Mouse (Mus musculus): ENCODE data around the gene Tmem56. TPM values are rescaled to one million over a fixed set of nuclear protein-coding genes. Genes with fewer than 3 reads are reported as not detected.

Gene Tmem56
- total and polyA plus RNA-seq, 2 experiments from 2014 or later, result 3.9 to 15.5 TPM

DNA sequence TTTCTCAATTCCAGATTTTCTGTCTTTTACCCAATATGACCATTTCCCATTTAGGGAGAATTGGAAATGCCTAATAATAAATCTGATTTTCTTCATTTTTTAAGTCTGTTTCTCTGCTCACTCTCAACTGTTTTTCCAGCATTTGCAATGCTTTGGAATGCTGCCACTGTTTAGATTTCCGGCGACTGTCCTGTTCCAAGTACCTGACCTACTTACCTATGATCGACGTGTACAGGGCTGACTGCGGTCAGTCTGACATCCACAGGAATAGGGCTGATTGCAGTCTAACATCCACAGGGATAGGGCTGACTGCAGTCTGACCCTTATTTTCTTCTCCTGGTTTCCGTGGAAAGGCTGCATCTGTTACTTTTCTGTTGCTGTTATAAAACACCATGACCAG, 2.3 kb upstream of the Tmem56 start:
- TF ChIP-seq CTCF (IDR thresholded peaks at IDR 0.05; ENCODE audit: low read depth), result no peak
- no peak for ATAC-seq
- no peak overlapping the region for H3K9ac ChIP-seq
- H3K4me2 ChIP-seq (ENCODE audit: low read depth), result no peak overlapping the region
- no peaks in the 10 kb centered on the region for H3K9me3 ChIP-seq (ENCODE audit: low read length)
- H3K36me3 ChIP-seq (ENCODE audit: insufficient read depth), result no peaks in the 10 kb centered on the region
- no peak overlapping the region for H3K4me3 ChIP-seq (ENCODE audit: low read depth, low read length)
- WGBS, result 94% methylated on average over 6 of the region's 6 CpGs
- no peak for DNase-seq
- no peaks in the 10 kb centered on the region for H3K4me1 ChIP-seq (ENCODE audit: insufficient read depth)
- no peak overlapping the region for H3K27ac ChIP-seq (ENCODE audit: low read depth, low read length)
- H3K27me3 ChIP-seq (ENCODE audit: insufficient read depth, low read length), result no peaks in the 10 kb centered on the region

DNA sequence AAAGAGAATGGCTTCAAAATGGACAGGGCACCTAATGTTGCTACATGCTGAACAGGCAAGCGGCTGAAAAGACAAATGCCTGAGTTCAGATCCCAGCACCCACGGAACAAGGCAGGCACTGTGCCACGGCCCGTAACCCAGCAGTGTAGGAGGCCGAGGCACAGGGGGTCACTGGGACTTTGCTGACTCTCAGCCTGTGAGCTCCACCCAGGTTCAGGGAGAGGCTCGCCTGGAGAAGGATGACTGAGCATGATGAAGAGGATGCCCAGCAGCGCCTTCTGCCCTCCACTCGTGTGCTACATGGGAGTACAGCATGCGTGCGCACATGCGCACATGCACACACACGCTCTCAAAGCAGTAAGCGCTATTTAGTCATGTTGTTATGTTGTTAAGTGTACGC, 3.2 kb downstream of the Tmem56 start:
- H3K9me3 ChIP-seq (ENCODE audit: low read length), result no peaks in the 10 kb centered on the region
- no peak overlapping the region for H3K27ac ChIP-seq (ENCODE audit: low read depth, low read length)
- ATAC-seq, result no peak
- no peak for TF ChIP-seq CTCF (IDR thresholded peaks at IDR 0.05; ENCODE audit: low read depth)
- H3K27me3 ChIP-seq (ENCODE audit: insufficient read depth, low read length), result no peaks in the 10 kb centered on the region
- DNase-seq, result no peak
- H3K9ac ChIP-seq, result no peak overlapping the region
- no peaks in the 10 kb centered on the region for H3K4me1 ChIP-seq (ENCODE audit: insufficient read depth)
- H3K4me2 ChIP-seq (ENCODE audit: low read depth), result no peak overlapping the region
- WGBS, result 88% methylated on average over 14 of the region's 14 CpGs
- no peaks in the 10 kb centered on the region for H3K36me3 ChIP-seq (ENCODE audit: insufficient read depth)
- H3K4me3 ChIP-seq (ENCODE audit: low read depth, low read length), result no peak overlapping the region

DNA sequence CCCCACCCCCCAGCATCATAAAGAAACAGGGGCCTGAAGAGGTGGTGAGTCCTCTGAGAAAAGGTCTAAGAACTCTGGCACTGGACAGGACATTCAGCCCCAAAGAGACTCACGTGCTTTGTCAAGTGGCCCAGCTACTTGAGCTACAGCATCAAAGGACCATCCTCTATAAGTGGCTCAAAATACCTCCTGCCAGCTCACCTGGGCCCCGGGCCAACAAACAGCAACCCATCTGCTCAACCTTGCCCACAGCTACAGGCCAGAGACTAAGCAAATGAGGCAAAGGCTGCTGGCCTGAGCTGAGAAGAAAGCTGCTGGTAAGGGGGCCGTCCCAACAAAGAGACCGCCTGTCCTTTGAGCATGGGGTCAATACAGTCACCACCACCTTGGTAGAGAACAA, 5.3 kb downstream of the Tmem56 start:
- DNase-seq (no peak), ATAC-seq (no peak)
- no peak overlapping the region for H3K4me3 ChIP-seq (ENCODE audit: low read depth, low read length)

DNA sequence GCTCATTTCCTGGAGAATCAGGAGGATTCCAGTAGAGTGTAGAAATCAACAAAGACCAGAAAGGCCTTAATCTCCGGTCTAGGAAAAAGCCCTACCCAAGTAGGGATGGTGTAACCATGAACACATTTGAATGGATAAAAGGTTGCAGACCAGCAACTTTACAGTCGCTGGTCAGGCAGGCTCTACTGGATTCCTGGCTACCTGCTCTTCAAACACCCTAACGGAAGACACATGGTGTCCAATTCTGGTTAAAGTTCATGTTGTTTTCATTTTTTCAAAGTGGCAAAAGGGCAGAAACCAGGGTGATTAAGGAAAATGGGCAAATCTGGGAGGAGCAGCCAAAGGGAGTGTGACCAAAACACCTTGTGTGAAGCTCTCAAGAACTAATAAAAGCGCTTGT, 5.9 kb downstream of the Tmem56 start:
- DNase-seq, result no peak
- Histone ChIP-seq H3K4me1 (ENCODE audit: insufficient read depth) (no peaks in the 10 kb centered on the region), H3K9ac (no peak overlapping the region), H3K4me3 (ENCODE audit: low read depth, low read length) (no peak overlapping the region), H3K9me3 (ENCODE audit: low read length) (no peaks in the 10 kb centered on the region), H3K27me3 (ENCODE audit: insufficient read depth, low read length) (no peaks in the 10 kb centered on the region), H3K27ac (ENCODE audit: low read depth, low read length) (no peak overlapping the region), H3K4me2 (ENCODE audit: low read depth) (no peak overlapping the region), H3K36me3 (ENCODE audit: insufficient read depth) (no peaks in the 10 kb centered on the region)
- no peak for TF ChIP-seq CTCF (IDR thresholded peaks at IDR 0.05; ENCODE audit: low read depth)
- 87% methylated on average over 4 of the region's 4 CpGs for WGBS
- ATAC-seq, result no peak

More for the DNA sequence above, 5.3 kb downstream of the Tmem56 start:
- Histone ChIP-seq H3K27me3 (ENCODE audit: insufficient read depth, low read length) (no peaks in the 10 kb centered on the region), H3K9ac (no peak overlapping the region), H3K4me1 (ENCODE audit: insufficient read depth) (no peaks in the 10 kb centered on the region), H3K4me2 (ENCODE audit: low read depth) (no peak overlapping the region), H3K36me3 (ENCODE audit: insufficient read depth) (no peaks in the 10 kb centered on the region), H3K27ac (ENCODE audit: low read depth, low read length) (no peak overlapping the region), H3K9me3 (ENCODE audit: low read length) (no peaks in the 10 kb centered on the region)
- 77% methylated on average over 4 of the region's 4 CpGs for WGBS
- TF ChIP-seq CTCF (IDR thresholded peaks at IDR 0.05; ENCODE audit: low read depth), result no peak

DNA sequence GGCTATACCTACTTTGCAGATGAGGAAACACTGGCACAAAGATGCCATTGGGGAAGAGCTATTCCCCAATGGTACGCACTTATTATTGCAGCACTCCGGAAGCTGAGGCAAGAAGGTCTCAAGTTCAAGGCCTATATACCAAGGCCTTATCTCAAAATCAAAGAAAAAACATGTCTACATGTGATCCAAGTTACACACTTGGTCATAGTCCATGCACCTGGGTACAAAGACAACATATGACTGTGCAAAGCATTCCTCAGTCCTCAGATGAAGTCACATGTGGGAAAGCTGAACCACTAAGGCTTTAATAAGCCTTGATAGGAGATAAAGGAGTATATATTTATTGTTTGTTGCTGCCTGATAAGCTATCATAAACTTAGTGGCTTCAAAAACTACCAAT, 8.9 kb downstream of the Tmem56 start:
- H3K9me3 ChIP-seq (ENCODE audit: low read length), result no peaks in the 10 kb centered on the region
- no peaks in the 10 kb centered on the region for H3K27me3 ChIP-seq (ENCODE audit: insufficient read depth, low read length)
- no peak overlapping the region for H3K9ac ChIP-seq
- DNase-seq, result no peak
- no peak overlapping the region for H3K27ac ChIP-seq (ENCODE audit: low read depth, low read length)
- no peaks in the 10 kb centered on the region for H3K4me1 ChIP-seq (ENCODE audit: insufficient read depth)
- no peak overlapping the region for H3K4me3 ChIP-seq (ENCODE audit: low read depth, low read length)
- 98% methylated on average over 2 of the region's 2 CpGs for WGBS
- TF ChIP-seq CTCF (IDR thresholded peaks at IDR 0.05; ENCODE audit: low read depth), result no peak
- no peak overlapping the region for H3K4me2 ChIP-seq (ENCODE audit: low read depth)
- ATAC-seq, result no peak
- no peaks in the 10 kb centered on the region for H3K36me3 ChIP-seq (ENCODE audit: insufficient read depth)

DNA sequence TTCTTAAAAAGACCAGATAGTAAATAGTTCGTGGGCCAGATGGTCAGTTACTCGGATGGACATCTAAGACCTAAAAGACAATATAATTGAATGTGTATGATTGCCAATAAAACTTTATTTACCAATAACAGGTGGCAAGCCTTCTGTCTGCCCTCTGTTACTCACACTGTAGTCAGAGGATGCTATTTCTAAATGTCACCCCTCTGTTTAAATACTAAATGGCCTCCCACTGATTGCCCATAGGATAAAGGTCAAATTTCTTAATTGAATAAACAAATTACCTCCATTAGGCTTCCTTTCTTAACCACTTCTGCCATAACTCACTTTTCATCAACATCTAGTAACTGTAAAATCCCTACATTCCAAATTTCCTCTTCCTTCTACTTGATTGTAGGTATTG, 10.3 kb downstream of the Tmem56 start:
- Histone ChIP-seq H3K4me2 (ENCODE audit: low read depth) (no peak overlapping the region), H3K27ac (ENCODE audit: low read depth, low read length) (no peak overlapping the region), H3K27me3 (ENCODE audit: insufficient read depth, low read length) (no peaks in the 10 kb centered on the region), H3K4me3 (ENCODE audit: low read depth, low read length) (no peak overlapping the region), H3K36me3 (ENCODE audit: insufficient read depth) (no peaks in the 10 kb centered on the region), H3K9me3 (ENCODE audit: low read length) (no peaks in the 10 kb centered on the region), H3K4me1 (ENCODE audit: insufficient read depth) (no peaks in the 10 kb centered on the region), H3K9ac (no peak overlapping the region)
- DNase-seq (no peak), ATAC-seq (no peak)
- 69% methylated on average over 2 of the region's 2 CpGs for WGBS
- TF ChIP-seq CTCF (IDR thresholded peaks at IDR 0.05; ENCODE audit: low read depth), result no peak

DNA sequence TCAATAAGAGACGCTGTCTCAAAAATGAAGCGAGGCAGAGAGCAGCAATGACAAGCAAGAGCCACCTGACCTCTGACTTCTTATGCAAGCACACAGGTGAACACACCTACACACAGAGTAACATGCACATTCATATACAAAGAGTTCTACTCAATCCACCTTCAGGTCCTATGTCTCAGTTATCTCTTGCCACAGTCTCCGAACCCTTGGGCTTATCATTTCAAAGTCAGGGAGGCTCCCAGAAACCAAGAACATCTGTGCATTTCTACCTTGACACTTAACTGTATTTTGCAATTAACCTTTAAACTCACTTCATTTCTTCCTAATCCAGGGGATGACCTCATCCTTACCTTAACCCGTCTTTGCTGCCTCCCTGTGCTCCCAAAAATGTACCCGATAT, 15.6 kb downstream of the Tmem56 start:
- no peak for DNase-seq
- no peak for TF ChIP-seq CTCF (IDR thresholded peaks at IDR 0.05; ENCODE audit: low read depth)
- Histone ChIP-seq H3K4me1 (ENCODE audit: insufficient read depth) (no peaks in the 10 kb centered on the region), H3K9me3 (ENCODE audit: low read length) (no peaks in the 10 kb centered on the region), H3K27me3 (ENCODE audit: insufficient read depth, low read length) (peaks cover 6% of the 10 kb centered on the region; the same call in 1 of the 2 replicates), H3K36me3 (ENCODE audit: insufficient read depth) (no peaks in the 10 kb centered on the region), H3K9ac (no peak overlapping the region), H3K4me2 (ENCODE audit: low read depth) (no peak overlapping the region), H3K4me3 (ENCODE audit: low read depth, low read length) (no peak overlapping the region), H3K27ac (ENCODE audit: low read depth, low read length) (no peak overlapping the region)
- no peak for ATAC-seq
- 89% methylated on average over 5 of the region's 5 CpGs for WGBS

DNA sequence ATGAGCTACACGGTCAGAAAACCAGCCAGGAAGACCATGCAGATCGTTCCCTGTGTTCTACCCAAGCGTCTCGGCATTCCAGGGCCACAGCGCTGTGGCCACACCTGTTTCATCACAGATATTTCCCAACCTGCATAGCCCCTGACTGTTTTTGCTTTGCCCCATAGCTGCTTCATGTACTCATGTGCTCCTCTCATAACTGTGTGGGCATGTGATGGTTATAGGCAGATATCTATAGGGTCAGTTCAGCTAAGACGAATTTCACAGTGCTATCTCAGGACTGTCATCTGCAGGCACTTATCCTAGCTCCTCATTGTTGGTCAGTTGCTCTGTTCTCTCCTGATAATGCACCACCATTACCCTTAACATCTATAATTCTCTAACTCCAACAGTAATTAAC, 18.7 kb downstream of the Tmem56 start:
- Histone ChIP-seq H3K9ac (no peak overlapping the region), H3K36me3 (ENCODE audit: insufficient read depth) (no peaks in the 10 kb centered on the region), H3K27me3 (ENCODE audit: insufficient read depth, low read length) (peaks cover 6% of the 10 kb centered on the region; the same call in 1 of the 2 replicates), H3K4me2 (ENCODE audit: low read depth) (no peak overlapping the region), H3K4me1 (ENCODE audit: insufficient read depth) (no peaks in the 10 kb centered on the region), H3K4me3 (ENCODE audit: low read depth, low read length) (no peak overlapping the region), H3K27ac (ENCODE audit: low read depth, low read length) (no peak overlapping the region), H3K9me3 (ENCODE audit: low read length) (no peaks in the 10 kb centered on the region)
- WGBS, result 60% methylated on average over 6 of the region's 6 CpGs
- TF ChIP-seq CTCF (IDR thresholded peaks at IDR 0.05; ENCODE audit: low read depth), result no peak
- DNase-seq (no peak), ATAC-seq (no peak)

Data from forebrain, postnatal 0 days (tissue).